Mouse (Mus musculus) cortical plate, adult 2 months (tissue): ENCODE measurements around the gene Lingo4.

Experiments
- CTCF ChIP-seq: fragments of 200-500 bp; IDR thresholded peaks from 2 replicates; pipeline ENCODE4 v1.5.1; 2011; ENCODE audit warnings: mild to moderate bottlenecking, control low read depth, low read length; ENCODE audit not compliant: insufficient read depth; ENCODE audit errors: extremely low read depth
- POLR2A ChIP-seq: fragments of 200-500 bp; IDR thresholded peaks from 2 replicates; pipeline ENCODE4 v1.6.1; 2011; ENCODE audit warnings: mild to moderate bottlenecking, low read length, control low read depth; ENCODE audit not compliant: insufficient read depth; ENCODE audit errors: extremely low read depth

DNA sequence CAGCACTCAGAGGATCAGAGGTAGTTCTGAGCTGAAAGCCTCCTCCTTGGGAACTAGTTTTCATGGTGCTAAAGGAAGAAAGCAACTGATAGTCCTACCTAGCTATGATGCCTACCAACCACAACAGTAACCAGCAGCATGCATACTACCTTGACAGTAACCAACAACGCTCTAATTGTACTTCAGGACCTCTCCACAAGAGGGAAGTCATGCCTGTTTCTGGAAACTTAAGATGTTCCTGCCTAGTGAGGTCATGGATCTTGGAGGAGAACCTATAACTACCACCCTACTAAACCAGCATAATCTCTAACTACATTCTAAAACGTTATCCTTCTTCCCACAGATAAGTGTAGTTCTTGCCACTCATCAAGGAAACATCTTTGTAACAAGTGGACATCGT lies 42.9 kb downstream of the Lingo4 start:
- TF ChIP-seq CTCF (peak; percentile 31; the same call in 1 of the 2 replicates), POLR2A (no peak)
